Mouse (Mus musculus): Measurements from ENCODE around the gene Atp6v0a1. TPM values are rescaled to one million over a fixed set of nuclear protein-coding genes. Genes with fewer than 3 reads are reported as not detected.

Atp6v0a1 gene
- polyA plus RNA-seq, 2 experiments, result 32.7 to 60.9 TPM

DNA sequence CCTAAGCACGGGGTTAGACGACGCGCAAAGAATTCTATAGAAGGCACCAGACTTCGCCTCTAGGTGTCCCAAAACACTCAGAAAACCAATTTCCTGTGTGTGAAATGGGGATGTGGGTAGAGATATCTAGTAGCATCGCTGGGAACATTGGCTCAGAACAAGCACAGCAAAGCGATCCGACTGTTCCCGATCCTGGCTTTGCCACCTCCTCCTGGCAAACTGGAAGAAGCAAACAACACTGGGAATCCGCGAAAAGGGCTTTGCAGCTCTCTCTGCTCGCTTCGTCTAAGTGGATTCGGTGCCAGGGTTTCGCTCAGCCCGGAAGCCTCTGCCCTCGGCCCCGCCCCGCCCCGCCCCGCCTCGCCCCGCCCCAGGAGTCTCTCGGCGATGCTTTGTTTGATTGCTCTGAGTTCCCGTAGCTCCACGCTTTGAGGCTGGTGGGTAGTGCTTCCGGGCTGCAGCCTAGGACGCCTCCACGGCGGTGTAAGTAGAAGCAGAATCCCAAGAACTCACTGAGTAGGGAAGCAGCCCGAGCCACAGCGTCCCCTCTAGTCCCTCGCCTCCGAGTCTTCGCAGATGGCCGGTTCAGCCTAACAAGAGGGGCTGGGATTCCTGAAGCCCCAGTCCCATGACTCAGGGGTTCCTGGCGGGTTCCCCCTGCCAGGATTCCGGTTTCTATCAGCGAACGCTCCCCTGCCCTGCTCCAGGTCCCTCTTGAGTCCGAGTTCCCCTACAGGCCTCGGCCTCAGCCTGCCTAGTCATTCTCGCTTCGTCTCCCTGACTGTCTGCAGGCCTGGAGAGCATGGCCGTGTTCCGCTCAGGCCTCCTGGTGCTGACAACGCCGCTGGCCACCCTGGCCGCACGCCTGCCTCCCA, 73.2 kb downstream of the Atp6v0a1 start, which contains the start of gene Coasy:
TSS of gene Coasy (plus strand) at position 358 of the 875 bp plus-strand sequence.
- peaks cover 19% of the 10 kb centered on the region for H3K4me1 ChIP-seq (ENCODE audit: control insufficient read depth, insufficient read depth, low read length)
- peak within 1 kb of the TSS; percentile 67 for H3K4me3 ChIP-seq (replicated peaks; ENCODE audit: low read length)
- peaks cover 34% of the 10 kb centered on the region for H3K27me3 ChIP-seq (ENCODE audit: control insufficient read depth, insufficient read depth, low read length)
- ATAC-seq (ENCODE audit: low FRiP score, low read depth), result peak; percentile 88
- peak within 1 kb of the TSS; percentile 78 for H3K27ac ChIP-seq (replicated peaks; ENCODE audit: low read depth, low read length)
- WGBS, result under 1% methylated on average over 46 of the region's 51 CpGs
- H3K36me3 ChIP-seq (ENCODE audit: control insufficient read depth, insufficient read depth, low read length), result peaks cover 6% of the 10 kb centered on the region; the same call in 1 of the 2 replicates
- H3K4me2 ChIP-seq (replicated peaks; ENCODE audit: low read depth, low read length, severe bottlenecking), result peak within 1 kb of the TSS; percentile 92
- TF ChIP-seq POLR2A (IDR thresholded peaks at IDR 0.05; ENCODE audit: borderline replicate concordance, extremely low read depth, insufficient read depth, insufficient read length), result peak; percentile 62; the same call in 1 of the 2 replicates
- H3K9ac ChIP-seq (ENCODE audit: low read depth, low read length, severe bottlenecking), result peak within 1 kb of the TSS; percentile 84
- DNase-seq (ENCODE audit: low spot score), result peak; percentile 91
- no peaks in the 10 kb centered on the region for H3K9me3 ChIP-seq (ENCODE audit: control insufficient read depth, low read length)

DNA sequence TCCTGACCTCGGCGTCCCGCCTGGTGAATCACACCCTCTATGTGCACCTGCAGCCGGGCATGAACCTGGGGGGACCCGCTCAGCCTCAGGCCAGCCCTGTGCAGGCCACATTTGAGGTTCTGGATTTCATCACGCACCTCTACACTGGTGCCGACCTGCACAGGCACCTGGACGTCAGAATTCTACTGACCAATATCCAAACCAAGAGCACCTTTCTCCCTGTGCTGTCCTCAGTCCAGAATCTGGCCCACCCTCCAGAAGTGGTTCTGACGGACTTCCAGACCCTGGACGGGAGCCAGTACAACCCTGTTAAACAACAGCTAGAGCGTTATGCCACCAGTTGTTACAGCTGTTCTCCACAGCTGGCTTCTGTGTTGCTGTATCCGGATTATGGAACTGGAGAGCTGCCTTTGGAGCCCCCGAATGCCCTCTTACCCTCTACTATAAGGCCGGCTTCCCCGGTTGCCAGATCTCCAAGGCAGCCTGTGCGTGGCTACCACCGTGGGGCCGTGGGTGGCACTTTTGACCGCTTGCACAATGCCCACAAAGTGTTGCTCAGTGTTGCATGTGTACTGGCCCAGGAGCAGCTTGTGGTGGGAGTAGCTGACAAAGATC, 73.9 kb downstream of the Atp6v0a1 start:
- peak overlapping the region; percentile 92 for H3K4me2 ChIP-seq (replicated peaks; ENCODE audit: low read depth, low read length, severe bottlenecking)
- peak overlapping the region; percentile 78 for H3K27ac ChIP-seq (replicated peaks; ENCODE audit: low read depth, low read length)
- no peaks in the 10 kb centered on the region for H3K9me3 ChIP-seq (ENCODE audit: control insufficient read depth, low read length)
- peaks cover 6% of the 10 kb centered on the region; the same call in 1 of the 2 replicates for H3K36me3 ChIP-seq (ENCODE audit: control insufficient read depth, insufficient read depth, low read length)
- peaks cover 25% of the 10 kb centered on the region for H3K4me1 ChIP-seq (ENCODE audit: control insufficient read depth, insufficient read depth, low read length)
- ATAC-seq (ENCODE audit: low FRiP score, low read depth) (no peak), DNase-seq (ENCODE audit: low spot score) (no peak)
- peak overlapping the region; percentile 84 for H3K9ac ChIP-seq (ENCODE audit: low read depth, low read length, severe bottlenecking)
- peaks cover 32% of the 10 kb centered on the region for H3K27me3 ChIP-seq (ENCODE audit: control insufficient read depth, insufficient read depth, low read length)
- peak overlapping the region; percentile 67 for H3K4me3 ChIP-seq (replicated peaks; ENCODE audit: low read length)
- TF ChIP-seq POLR2A (IDR thresholded peaks at IDR 0.05; ENCODE audit: borderline replicate concordance, extremely low read depth, insufficient read depth, insufficient read length), result no peak
- 31% methylated on average over 19 of the region's 19 CpGs for WGBS

DNA sequence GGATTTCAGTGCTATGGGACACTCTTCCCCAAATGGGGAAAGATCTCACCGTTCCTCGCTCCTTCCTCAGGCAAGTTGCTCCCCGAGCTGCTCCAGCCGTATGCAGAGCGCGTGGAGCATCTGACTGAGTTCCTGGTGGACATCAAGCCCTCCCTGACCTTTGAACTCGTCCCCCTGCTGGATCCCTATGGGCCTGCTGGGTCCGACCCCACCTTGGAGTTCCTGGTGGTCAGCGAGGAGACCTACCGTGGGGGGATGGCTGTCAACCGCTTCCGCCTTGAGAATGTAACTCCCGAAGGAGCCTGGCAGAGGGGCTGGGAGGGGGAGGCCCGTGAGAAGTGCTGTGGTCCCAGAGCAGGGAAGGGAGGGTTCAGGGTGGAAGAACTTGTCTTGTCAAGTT, 75.0 kb downstream of the Atp6v0a1 start:
- Histone ChIP-seq H3K9me3 (ENCODE audit: control insufficient read depth, low read length) (no peaks in the 10 kb centered on the region), H3K4me3 (replicated peaks; ENCODE audit: low read length) (no peak overlapping the region), H3K36me3 (ENCODE audit: control insufficient read depth, insufficient read depth, low read length) (peaks cover 17% of the 10 kb centered on the region), H3K4me1 (ENCODE audit: control insufficient read depth, insufficient read depth, low read length) (peaks cover 25% of the 10 kb centered on the region), H3K27ac (replicated peaks; ENCODE audit: low read depth, low read length) (no peak overlapping the region), H3K4me2 (replicated peaks; ENCODE audit: low read depth, low read length, severe bottlenecking) (no peak overlapping the region), H3K9ac (ENCODE audit: low read depth, low read length, severe bottlenecking) (no peak overlapping the region), H3K27me3 (ENCODE audit: control insufficient read depth, insufficient read depth, low read length) (peaks cover 21% of the 10 kb centered on the region)
- no peak for ATAC-seq (ENCODE audit: low FRiP score, low read depth)
- no peak for TF ChIP-seq POLR2A (IDR thresholded peaks at IDR 0.05; ENCODE audit: borderline replicate concordance, extremely low read depth, insufficient read depth, insufficient read length)
- no peak for DNase-seq (ENCODE audit: low spot score)
- 78% methylated on average over 14 of the region's 14 CpGs for WGBS

DNA sequence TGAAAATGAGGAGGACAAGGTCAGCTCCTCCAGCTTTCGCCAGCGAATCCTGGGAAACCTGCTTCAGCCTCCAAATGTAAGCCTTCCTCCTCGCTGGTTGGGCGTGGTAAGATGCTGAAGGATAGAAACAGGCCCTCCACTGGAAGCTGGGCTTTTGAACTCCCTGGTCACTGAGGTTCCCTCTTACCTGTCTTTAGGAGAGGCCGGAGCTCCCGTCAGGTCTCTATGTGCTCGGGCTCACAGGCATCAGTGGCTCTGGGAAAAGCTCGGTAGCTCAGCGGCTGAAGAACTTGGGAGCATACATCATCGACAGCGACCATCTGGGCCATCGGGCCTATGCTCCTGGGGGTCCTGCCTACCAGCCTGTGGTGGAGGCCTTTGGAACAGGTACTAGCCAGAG, 75.6 kb downstream of the Atp6v0a1 start:
- DNase-seq (ENCODE audit: low spot score) (no peak), ATAC-seq (ENCODE audit: low FRiP score, low read depth) (no peak)
- no peak overlapping the region for H3K27ac ChIP-seq (replicated peaks; ENCODE audit: low read depth, low read length)
- peaks cover 15% of the 10 kb centered on the region for H3K27me3 ChIP-seq (ENCODE audit: control insufficient read depth, insufficient read depth, low read length)
- peaks cover 25% of the 10 kb centered on the region for H3K4me1 ChIP-seq (ENCODE audit: control insufficient read depth, insufficient read depth, low read length)
- no peaks in the 10 kb centered on the region for H3K9me3 ChIP-seq (ENCODE audit: control insufficient read depth, low read length)
- H3K4me2 ChIP-seq (replicated peaks; ENCODE audit: low read depth, low read length, severe bottlenecking), result no peak overlapping the region
- H3K9ac ChIP-seq (ENCODE audit: low read depth, low read length, severe bottlenecking), result no peak overlapping the region
- 95% methylated on average over 12 of the region's 12 CpGs for WGBS
- no peak for TF ChIP-seq POLR2A (IDR thresholded peaks at IDR 0.05; ENCODE audit: borderline replicate concordance, extremely low read depth, insufficient read depth, insufficient read length)
- H3K4me3 ChIP-seq (replicated peaks; ENCODE audit: low read length), result no peak overlapping the region
- peaks cover 22% of the 10 kb centered on the region for H3K36me3 ChIP-seq (ENCODE audit: control insufficient read depth, insufficient read depth, low read length)

DNA sequence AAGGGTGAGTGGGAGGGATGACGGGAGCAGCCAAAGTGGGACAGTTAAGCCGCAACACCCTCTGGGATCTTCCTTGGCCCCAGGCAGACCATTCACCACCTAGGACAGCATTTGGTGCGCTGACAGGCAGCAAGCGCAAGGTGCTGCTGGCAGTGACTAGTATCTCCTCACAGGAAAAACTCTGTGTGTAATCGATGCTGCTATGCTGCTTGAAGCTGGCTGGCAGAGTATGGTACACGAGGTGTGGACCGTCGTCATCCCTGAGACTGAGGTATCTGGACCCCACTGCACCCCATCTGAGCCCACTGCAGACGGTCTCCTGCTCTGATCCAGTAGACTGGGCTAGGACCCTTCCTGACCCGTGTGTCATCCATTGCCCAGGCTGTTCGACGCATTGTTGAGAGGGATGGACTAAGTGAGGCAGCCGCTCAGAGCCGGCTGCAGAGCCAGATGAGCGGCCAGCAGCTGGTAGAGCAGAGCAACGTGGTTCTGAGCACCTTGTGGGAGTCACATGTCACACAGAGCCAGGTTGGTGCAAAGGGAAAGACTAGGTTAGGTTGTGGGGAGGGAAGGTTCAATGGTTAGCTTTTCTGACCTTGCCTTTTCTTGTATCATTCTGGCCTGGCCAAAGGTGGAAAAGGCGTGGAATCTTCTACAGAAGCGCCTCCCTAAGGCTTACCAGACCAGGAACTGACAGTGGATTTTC, 76.5 kb downstream of the Atp6v0a1 start:
- DNase-seq (ENCODE audit: low spot score) (no peak), ATAC-seq (ENCODE audit: low FRiP score, low read depth) (no peak)
- Histone ChIP-seq H3K4me1 (ENCODE audit: control insufficient read depth, insufficient read depth, low read length) (peaks cover 25% of the 10 kb centered on the region), H3K9me3 (ENCODE audit: control insufficient read depth, low read length) (no peaks in the 10 kb centered on the region), H3K36me3 (ENCODE audit: control insufficient read depth, insufficient read depth, low read length) (peaks cover 32% of the 10 kb centered on the region), H3K27ac (replicated peaks; ENCODE audit: low read depth, low read length) (no peak overlapping the region), H3K27me3 (ENCODE audit: control insufficient read depth, insufficient read depth, low read length) (peaks cover 7% of the 10 kb centered on the region), H3K4me3 (replicated peaks; ENCODE audit: low read length) (no peak overlapping the region), H3K9ac (ENCODE audit: low read depth, low read length, severe bottlenecking) (no peak overlapping the region), H3K4me2 (replicated peaks; ENCODE audit: low read depth, low read length, severe bottlenecking) (no peak overlapping the region)
- 91% methylated on average over 18 of the region's 18 CpGs for WGBS
- no peak for TF ChIP-seq POLR2A (IDR thresholded peaks at IDR 0.05; ENCODE audit: borderline replicate concordance, extremely low read depth, insufficient read depth, insufficient read length)

Data from limb, embryonic 14.5 days (tissue).